Comparison of ENCODE assay signal across 28 mouse cellular contexts in the genomic region with DNA sequence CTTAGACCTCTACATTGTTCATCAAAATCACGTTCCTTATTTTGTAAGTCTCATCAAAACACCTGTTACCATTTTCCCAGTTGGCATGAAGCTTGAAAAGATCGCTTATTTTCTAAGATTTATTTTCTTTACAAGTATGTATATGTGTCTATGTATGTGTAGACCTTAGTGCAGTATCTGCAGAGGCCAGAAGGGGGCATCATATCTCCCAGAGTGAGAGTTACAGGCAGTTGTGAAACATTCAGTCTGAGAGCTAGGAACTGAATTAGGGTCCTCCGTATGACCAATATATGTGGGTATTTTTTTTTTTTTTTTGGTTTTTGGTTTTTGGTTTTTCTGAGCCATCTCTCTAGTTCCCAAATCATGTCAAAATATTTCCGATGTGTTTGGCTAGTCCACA. TPM values are rescaled to one million over a fixed set of nuclear protein-coding genes. Genes with fewer than 3 reads are reported as not detected.
DNase-seq lines count a peak whose midpoint lies in the region; ATAC-seq and TF ChIP-seq lines count a peak whose summit lies in the region.
"Had no signal": no experiment of that assay in that cellular context is flagged by ENCODE, and none has a peak within 500 bp of the region (broad histone marks: within the 10 kb centered on the region; RNA-seq: fewer than 3 reads in every experiment).

No protein-coding gene starts in this region.

- ATAC-seq in heart, embryonic 11.5 days (replicated peaks; ENCODE audit: insufficient number of reproducible peaks, low FRiP score, low TSS enrichment), result no peak
- no peak for ATAC-seq in lung, postnatal 0 days
- no peak for ATAC-seq in midbrain, embryonic 16.5 days
- ATAC-seq: forebrain, embryonic 14.5 days; intestine, embryonic 16.5 days had no signal

- no peaks in the 10 kb centered on the region for H3K79me2 ChIP-seq in heart, adult 2 months (replicated peaks; ENCODE audit: control insufficient read depth, insufficient read depth, low read length)

- 90% methylated on average over 4 of the region's 4 CpGs for WGBS in heart, adult 2 months
- WGBS in heart, embryonic 11.5 days (ENCODE audit: insufficient replicate concordance), result 86% methylated on average over 4 of the region's 4 CpGs
- 91% methylated on average over 4 of the region's 4 CpGs for WGBS in lung, postnatal 0 days
- 94% methylated on average over 4 of the region's 4 CpGs for WGBS in midbrain, embryonic 16.5 days

- H3K27me3 ChIP-seq in heart, adult 2 months (ENCODE audit: control insufficient read depth, insufficient read depth, low read length), result no peaks in the 10 kb centered on the region
- H3K27me3 ChIP-seq in heart, embryonic 11.5 days (ENCODE audit: control insufficient read depth, insufficient read depth, low read length), result no peaks in the 10 kb centered on the region
- H3K27me3 ChIP-seq in lung, postnatal 0 days (replicated peaks; ENCODE audit: insufficient read depth, low read length), result no peaks in the 10 kb centered on the region
- H3K27me3 ChIP-seq in midbrain, embryonic 16.5 days (ENCODE audit: control insufficient read depth, insufficient read depth, low read depth, low read length), result no peaks in the 10 kb centered on the region
- H3K27me3 ChIP-seq: embryonic facial prominence, embryonic 15.5 days; heart, embryonic 15.5 days; hindbrain, embryonic 15.5 days; kidney, embryonic 15.5 days; liver, embryonic 15.5 days had no signal

- peak; percentile 35 for TF ChIP-seq CTCF in heart, adult 2 months (IDR thresholded peaks at IDR 0.05)
- TF ChIP-seq CTCF in lung, postnatal 0 days (IDR thresholded peaks at IDR 0.05), result 0 out of 2 replicates have a peak, but pooled peaks have one; percentile 12

- TF ChIP-seq EP300 in heart, adult 2 months (IDR thresholded peaks at IDR 0.05; ENCODE audit: insufficient read depth, low read depth, low read length), result no peak
- no peak for TF ChIP-seq EP300 in lung, postnatal 0 days (IDR thresholded peaks at IDR 0.05)

- H3K9ac ChIP-seq in heart, adult 2 months (ENCODE audit: low read depth, low read length), result no peak overlapping the region
- H3K9ac ChIP-seq in heart, embryonic 11.5 days (ENCODE audit: low read depth, low read length), result no peak overlapping the region
- H3K9ac ChIP-seq in lung, postnatal 0 days (replicated peaks; ENCODE audit: low read depth), result no peak overlapping the region
- H3K9ac ChIP-seq in midbrain, embryonic 16.5 days (ENCODE audit: low read depth, low read length), result no peak overlapping the region
- H3K9ac ChIP-seq: embryonic facial prominence, embryonic 15.5 days; heart, embryonic 15.5 days; hindbrain, embryonic 15.5 days; kidney, embryonic 15.5 days; liver, embryonic 15.5 days had no signal

- TF ChIP-seq POLR2A in heart, adult 2 months (IDR thresholded peaks at IDR 0.05; ENCODE audit: insufficient read depth, low read depth, low read length), result no peak

- H3K36me3 ChIP-seq in heart, adult 2 months (ENCODE audit: control insufficient read depth, insufficient read depth, low read length), result no peaks in the 10 kb centered on the region
- H3K36me3 ChIP-seq in heart, embryonic 11.5 days (ENCODE audit: control insufficient read depth, insufficient read depth, low read length), result no peaks in the 10 kb centered on the region
- H3K36me3 ChIP-seq in lung, postnatal 0 days (ENCODE audit: insufficient read depth, low read length), result 0 out of 2 replicates have a peak, but pooled peaks cover 6% of the 10 kb centered on the region
- H3K36me3 ChIP-seq in midbrain, embryonic 16.5 days (ENCODE audit: control insufficient read depth, insufficient read depth, low read length), result no peaks in the 10 kb centered on the region
- H3K36me3 ChIP-seq: G1E; hindbrain, embryonic 15.5 days; liver, embryonic 15.5 days had no signal

- no peak overlapping the region for H3K4me3 ChIP-seq in heart, adult 2 months
- H3K4me3 ChIP-seq in heart, embryonic 11.5 days (ENCODE audit: low read depth, low read length), result no peak overlapping the region
- no peak overlapping the region for H3K4me3 ChIP-seq in lung, postnatal 0 days (ENCODE audit: low read depth, low read length)
- H3K4me3 ChIP-seq in midbrain, embryonic 16.5 days (ENCODE audit: low read depth, low read length), result no peak overlapping the region
- H3K4me3 ChIP-seq: embryonic facial prominence, embryonic 15.5 days; heart, embryonic 15.5 days; hindbrain, embryonic 15.5 days; kidney, embryonic 15.5 days; limb, embryonic 10.5 days; liver, embryonic 15.5 days had no signal

- no peak overlapping the region for H3K27ac ChIP-seq in heart, adult 2 months
- H3K27ac ChIP-seq in heart, embryonic 11.5 days (ENCODE audit: low read depth, low read length), result no peak overlapping the region
- no peak overlapping the region for H3K27ac ChIP-seq in lung, postnatal 0 days (ENCODE audit: low read length)
- H3K27ac ChIP-seq in midbrain, embryonic 16.5 days (ENCODE audit: low read length), result no peak overlapping the region
- H3K27ac ChIP-seq: embryonic facial prominence, embryonic 15.5 days; heart, embryonic 15.5 days; hindbrain, embryonic 15.5 days; kidney, embryonic 15.5 days; limb, embryonic 10.5 days; liver, embryonic 15.5 days had no signal

- intact Hi-C loops in heart, adult 2 months (cut with DNase I), result no loop called here

- no peaks in the 10 kb centered on the region; the same call in 1 of the 2 replicates for H3K4me1 ChIP-seq in heart, adult 2 months (ENCODE audit: control insufficient read depth, insufficient read depth, low read length)
- H3K4me1 ChIP-seq in heart, embryonic 11.5 days (ENCODE audit: control insufficient read depth, insufficient read depth, low read length), result no peaks in the 10 kb centered on the region; the same call in 1 of the 2 replicates
- H3K4me1 ChIP-seq in lung, postnatal 0 days (ENCODE audit: insufficient read depth, low read depth, low read length), result no peaks in the 10 kb centered on the region
- no peaks in the 10 kb centered on the region for H3K4me1 ChIP-seq in midbrain, embryonic 16.5 days (ENCODE audit: control insufficient read depth, insufficient read depth, low read length)
- H3K4me1 ChIP-seq: embryonic facial prominence, embryonic 15.5 days; hindbrain, embryonic 15.5 days; kidney, embryonic 15.5 days; liver, embryonic 15.5 days had no signal

- H3K9me3 ChIP-seq in heart, embryonic 11.5 days (replicated peaks; ENCODE audit: control insufficient read depth, low read length), result no peaks in the 10 kb centered on the region
- no peaks in the 10 kb centered on the region for H3K9me3 ChIP-seq in lung, postnatal 0 days (ENCODE audit: low read length)
- no peaks in the 10 kb centered on the region for H3K9me3 ChIP-seq in midbrain, embryonic 16.5 days (replicated peaks; ENCODE audit: control insufficient read depth, low read length, poor library complexity, severe bottlenecking)
- H3K9me3 ChIP-seq: embryonic facial prominence, embryonic 15.5 days; heart, embryonic 15.5 days; hindbrain, embryonic 15.5 days; kidney, embryonic 15.5 days; limb, embryonic 10.5 days; liver, embryonic 15.5 days had no signal

- no peak for DNase-seq in heart, adult 2 months
- no peak for DNase-seq in lung, postnatal 0 days (ENCODE audit: low spot score)
- DNase-seq in lung, postnatal 36 days, result no peak
- DNase-seq in R1 (ENCODE audit: low read depth, low spot score), result peak; percentile 35
- no peak for DNase-seq in T-cell, adult 2 months (ENCODE audit: low spot score)
- DNase-seq: adrenal gland, postnatal 25 days; cerebellum, adult 8-10 months; cerebellum, postnatal 36 days; gastrocnemius, postnatal 14 days; heart, adult 18-20 months; kidney, postnatal 4 days; liver had no signal

- no peak overlapping the region for H3K4me2 ChIP-seq in heart, embryonic 11.5 days
- no peak overlapping the region for H3K4me2 ChIP-seq in lung, postnatal 0 days (replicated peaks; ENCODE audit: low read depth, low read length)
- no peak overlapping the region for H3K4me2 ChIP-seq in midbrain, embryonic 16.5 days (ENCODE audit: low read length)
- H3K4me2 ChIP-seq: embryonic facial prominence, embryonic 15.5 days; heart, embryonic 15.5 days; hindbrain, embryonic 15.5 days; kidney, embryonic 15.5 days; liver, embryonic 15.5 days; midbrain, embryonic 11.5 days had no signal

RNA-seq across cellular contexts. Expression of a gene that starts 50.4 kb away (rescaled TPM):
- 10 to 100 TPM; 15.8 to 35.9 TPM for total RNA-seq in heart, adult 2 months (2021)
- polyA plus RNA-seq in heart, adult 2 months (2012; rRNA removed), result 16.8 and 22.2 TPM in 2 replicates
- polyA plus RNA-seq in heart, embryonic 11.5 days (2014; fragmentation: Nextera tagmentation; extraction: Ambion mirVana), result 5.3 and 6.8 TPM in 2 replicates
- polyA plus RNA-seq in lung, postnatal 0 days (2015; fragmentation: Nextera tagmentation; extraction: Ambion mirVana), result 62.4 and 62.8 TPM in 2 replicates
- polyA plus RNA-seq in midbrain, embryonic 16.5 days (2015; fragmentation: Nextera tagmentation; extraction: Ambion mirVana), result 5.9 and 7.8 TPM in 2 replicates
- total RNA-seq: hematopoietic stem cell, adult 5-6 weeks; megakaryocyte progenitor cell, adult 5-6 weeks; monocyte, adult 5-6 weeks; neutrophil, adult 5-6 weeks had no signal
- polyA plus RNA-seq: G1E had no signal
